Mouse (Mus musculus): ENCODE results near the gene Dhx38. TPM values are rescaled to one million over a fixed set of nuclear protein-coding genes. Genes with fewer than 3 reads are reported as not detected.

The Dhx38 gene
- polyA plus RNA-seq, 1 experiment from 2014 or later, result 15.3 TPM

GRCm38 (mm10) chr8:109536703-109537102 is 29.0 kb downstream of the Dhx38 start:
- no peaks in the 10 kb centered on the region for H3K9me3 ChIP-seq (replicated peaks; ENCODE audit: low read length)
- H3K4me3 ChIP-seq (replicated peaks; ENCODE audit: low read depth, low read length), result no peak overlapping the region
- ATAC-seq (replicated peaks; ENCODE audit: low FRiP score, low read depth), result peak; percentile 40; the same call in 1 of the 2 replicates
- no peak overlapping the region for H3K27ac ChIP-seq
- H3K27me3 ChIP-seq (ENCODE audit: insufficient read depth, low read length), result no peaks in the 10 kb centered on the region
- H3K9ac ChIP-seq (ENCODE audit: low read depth, low read length), result no peak overlapping the region
- peak overlapping the region; percentile 41 for H3K4me2 ChIP-seq (ENCODE audit: low read length)
- no peaks in the 10 kb centered on the region for H3K4me1 ChIP-seq (replicated peaks; ENCODE audit: insufficient read depth, low read length)
- peak; percentile 89 for TF ChIP-seq CTCF (IDR thresholded peaks at IDR 0.05; ENCODE audit: low read depth)
- WGBS, result 6% methylated on average over 5 of the region's 5 CpGs
- H3K36me3 ChIP-seq (ENCODE audit: insufficient read depth, low read length), result no peaks in the 10 kb centered on the region
- DNase-seq (ENCODE audit: low spot score), result peak; percentile 88

DNA sequence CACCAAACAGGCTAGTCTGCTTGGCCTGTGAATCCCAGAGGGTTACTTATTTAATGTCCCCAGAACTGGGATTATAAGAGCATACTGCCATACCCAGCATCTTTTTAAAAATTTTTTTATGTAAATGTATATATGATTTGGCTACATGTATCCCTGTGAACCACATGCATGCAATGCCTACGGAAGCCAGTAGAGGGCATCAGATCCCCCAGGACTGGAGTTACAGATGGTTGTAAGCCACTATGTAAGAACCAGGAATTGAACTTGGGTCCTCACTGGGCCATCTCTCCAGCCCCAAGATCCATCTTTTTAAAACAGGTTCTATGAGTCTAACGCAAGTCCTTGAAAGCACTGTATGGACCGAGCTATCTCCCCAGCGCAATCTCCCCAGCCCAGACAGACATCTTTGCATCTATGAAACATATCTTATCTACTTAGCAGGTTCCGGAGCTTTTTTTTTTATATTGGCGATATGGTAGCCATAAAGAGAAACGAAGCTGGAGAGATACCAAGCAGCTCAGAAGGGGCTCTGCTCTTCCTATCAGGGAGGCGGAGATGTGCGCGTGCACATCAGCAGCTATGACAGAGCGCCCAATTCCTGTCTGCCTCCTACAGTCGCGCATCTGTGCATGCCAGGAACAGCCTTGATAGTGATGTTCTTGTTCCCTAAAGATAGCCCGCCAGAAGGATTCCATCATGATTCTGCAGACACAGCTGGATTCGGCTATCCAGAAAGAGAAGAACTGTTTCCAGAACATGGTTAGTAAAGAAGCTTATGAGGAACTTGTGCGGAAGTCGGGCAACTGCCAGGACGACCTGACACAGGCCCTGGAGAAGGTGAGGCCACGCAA is 30.3 kb downstream of the Dhx38 start:
- no peak overlapping the region for H3K9ac ChIP-seq (ENCODE audit: low read depth, low read length)
- no peak for ATAC-seq (replicated peaks; ENCODE audit: low FRiP score, low read depth)
- TF ChIP-seq CTCF (IDR thresholded peaks at IDR 0.05; ENCODE audit: low read depth), result peak; percentile 64
- H3K27me3 ChIP-seq (ENCODE audit: insufficient read depth, low read length), result no peaks in the 10 kb centered on the region
- H3K4me2 ChIP-seq (ENCODE audit: low read length), result no peak overlapping the region
- no peaks in the 10 kb centered on the region for H3K9me3 ChIP-seq (replicated peaks; ENCODE audit: low read length)
- 88% methylated on average over 19 of the region's 19 CpGs for WGBS
- DNase-seq (ENCODE audit: low spot score), result peak; percentile 27
- no peaks in the 10 kb centered on the region for H3K4me1 ChIP-seq (replicated peaks; ENCODE audit: insufficient read depth, low read length)
- H3K27ac ChIP-seq, result no peak overlapping the region
- H3K36me3 ChIP-seq (ENCODE audit: insufficient read depth, low read length), result no peaks in the 10 kb centered on the region
- H3K4me3 ChIP-seq (replicated peaks; ENCODE audit: low read depth, low read length), result no peak overlapping the region

DNA sequence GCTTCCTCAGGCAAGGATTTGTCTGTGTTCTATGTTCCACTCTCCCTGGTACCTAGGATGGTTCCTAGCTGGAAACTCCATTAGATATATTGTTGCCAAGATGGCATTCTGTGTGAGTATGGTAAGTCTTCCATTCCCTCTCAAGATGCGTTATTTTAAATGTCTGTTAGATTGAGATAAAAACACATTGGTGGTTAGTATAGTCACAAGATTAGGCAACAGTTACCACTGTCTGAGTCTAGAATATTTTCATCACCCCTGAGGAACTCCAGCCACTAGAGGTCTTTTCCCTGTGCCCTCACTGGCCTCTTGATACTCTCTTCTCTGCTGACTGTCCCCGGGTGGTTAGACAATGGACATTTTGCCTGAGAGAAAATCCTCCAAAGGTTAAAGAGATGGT is 41.7 kb downstream of the Dhx38 start:
- Histone ChIP-seq H3K9me3 (replicated peaks; ENCODE audit: low read length) (no peaks in the 10 kb centered on the region), H3K9ac (ENCODE audit: low read depth, low read length) (no peak overlapping the region), H3K27ac (no peak overlapping the region), H3K4me3 (replicated peaks; ENCODE audit: low read depth, low read length) (no peak overlapping the region), H3K4me1 (replicated peaks; ENCODE audit: insufficient read depth, low read length) (no peaks in the 10 kb centered on the region), H3K27me3 (ENCODE audit: insufficient read depth, low read length) (no peaks in the 10 kb centered on the region), H3K4me2 (ENCODE audit: low read length) (no peak overlapping the region), H3K36me3 (ENCODE audit: insufficient read depth, low read length) (no peaks in the 10 kb centered on the region)
- WGBS, result 87% methylated on average over 2 of the region's 2 CpGs
- no peak for TF ChIP-seq CTCF (IDR thresholded peaks at IDR 0.05; ENCODE audit: low read depth)
- no peak for DNase-seq (ENCODE audit: low spot score)
- no peak for ATAC-seq (replicated peaks; ENCODE audit: low FRiP score, low read depth)

- no peaks in the 10 kb centered on the region for H3K27me3 ChIP-seq (ENCODE audit: insufficient read depth, low read length)
- DNase-seq (ENCODE audit: low spot score), result no peak
- H3K9ac ChIP-seq (ENCODE audit: low read depth, low read length), result no peak overlapping the region
- H3K9me3 ChIP-seq (replicated peaks; ENCODE audit: low read length), result no peaks in the 10 kb centered on the region
- no peak overlapping the region for H3K4me3 ChIP-seq (replicated peaks; ENCODE audit: low read depth, low read length)
- no peak for TF ChIP-seq CTCF (IDR thresholded peaks at IDR 0.05; ENCODE audit: low read depth)
- H3K27ac ChIP-seq, result no peak overlapping the region
- H3K4me1 ChIP-seq (replicated peaks; ENCODE audit: insufficient read depth, low read length), result no peaks in the 10 kb centered on the region
- H3K4me2 ChIP-seq (ENCODE audit: low read length), result no peak overlapping the region
- WGBS, result 80% methylated on average over 5 of the region's 5 CpGs
- no peak for ATAC-seq (replicated peaks; ENCODE audit: low FRiP score, low read depth)
- no peaks in the 10 kb centered on the region for H3K36me3 ChIP-seq (ENCODE audit: insufficient read depth, low read length)
These were observed 60.1 kb downstream of the Dhx38 start for GRCm38 (mm10) chr8:109505560-109505959.

GRCm38 (mm10) chr8:109503566-109503965 is 62.1 kb downstream of the Dhx38 start:
- WGBS, result 86% methylated on average over 1 of the region's 1 CpGs

DNA sequence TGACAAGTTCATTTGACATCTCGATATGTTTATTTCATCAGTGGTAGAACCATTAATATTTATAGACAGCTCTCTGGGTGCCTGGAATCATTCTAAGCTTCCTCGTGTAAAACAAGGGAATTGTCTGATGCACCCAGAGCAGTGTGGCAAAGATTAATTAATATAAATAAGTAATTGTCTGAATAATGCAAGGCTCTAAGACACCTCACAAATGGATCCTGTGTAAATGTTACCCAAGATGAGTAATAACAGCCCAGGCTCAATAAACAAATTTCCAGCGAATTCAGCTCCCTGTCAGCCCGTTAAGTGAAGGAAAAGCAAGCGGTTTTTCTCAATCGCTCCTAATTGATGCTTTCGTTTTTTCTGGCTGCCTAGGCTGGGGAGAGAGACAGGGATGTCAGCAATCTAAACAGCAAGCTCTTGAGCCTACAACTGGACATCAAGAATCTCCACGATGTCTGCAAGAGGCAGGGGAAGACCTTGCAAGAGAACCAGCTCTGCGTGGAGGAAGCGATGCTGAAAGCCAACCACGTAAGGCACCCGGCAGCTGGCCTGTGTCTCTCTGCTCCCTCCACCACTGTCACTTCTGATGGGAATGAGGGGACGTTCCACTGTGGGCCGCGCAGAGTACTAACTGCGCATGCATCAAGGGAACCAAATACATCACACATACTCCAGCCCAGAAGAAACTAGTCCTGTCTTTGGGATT is 66.5 kb downstream of the Dhx38 start:
- Histone ChIP-seq H3K4me1 (replicated peaks; ENCODE audit: insufficient read depth, low read length) (no peaks in the 10 kb centered on the region), H3K27me3 (ENCODE audit: insufficient read depth, low read length) (no peaks in the 10 kb centered on the region), H3K9me3 (replicated peaks; ENCODE audit: low read length) (no peaks in the 10 kb centered on the region), H3K27ac (no peak overlapping the region), H3K9ac (ENCODE audit: low read depth, low read length) (no peak overlapping the region), H3K4me2 (ENCODE audit: low read length) (no peak overlapping the region), H3K36me3 (ENCODE audit: insufficient read depth, low read length) (no peaks in the 10 kb centered on the region), H3K4me3 (replicated peaks; ENCODE audit: low read depth, low read length) (no peak overlapping the region)
- 78% methylated on average over 16 of the region's 16 CpGs for WGBS
- DNase-seq (ENCODE audit: low spot score) (peak; percentile 6), ATAC-seq (replicated peaks; ENCODE audit: low FRiP score, low read depth) (no peak)
- no peak for TF ChIP-seq CTCF (IDR thresholded peaks at IDR 0.05; ENCODE audit: low read depth)

More at GRCm38 (mm10) chr8:109503566-109503965, 62.1 kb downstream of the Dhx38 start:
- DNase-seq (ENCODE audit: low spot score), result no peak
- Histone ChIP-seq H3K27me3 (ENCODE audit: insufficient read depth, low read length) (no peaks in the 10 kb centered on the region), H3K9ac (ENCODE audit: low read depth, low read length) (no peak overlapping the region), H3K4me1 (replicated peaks; ENCODE audit: insufficient read depth, low read length) (no peaks in the 10 kb centered on the region), H3K27ac (no peak overlapping the region), H3K4me2 (ENCODE audit: low read length) (no peak overlapping the region), H3K36me3 (ENCODE audit: insufficient read depth, low read length) (no peaks in the 10 kb centered on the region), H3K4me3 (replicated peaks; ENCODE audit: low read depth, low read length) (no peak overlapping the region), H3K9me3 (replicated peaks; ENCODE audit: low read length) (no peaks in the 10 kb centered on the region)
- TF ChIP-seq CTCF (IDR thresholded peaks at IDR 0.05; ENCODE audit: low read depth), result no peak
- ATAC-seq (replicated peaks; ENCODE audit: low FRiP score, low read depth), result no peak

Other genes starting within 250 kb of the Dhx38 start
- 0.14 and 0.21 TPM in 2 replicates for gene Pmfbp1, start 71.8 kb downstream of the Dhx38 start, polyA plus RNA-seq (2015; fragmentation: Nextera tagmentation; extraction: Ambion mirVana)
- 28.8 and 30.2 TPM in 2 replicates for gene Txnl4b, start within 50 bp of the Dhx38 start, polyA plus RNA-seq (2015; fragmentation: Nextera tagmentation; extraction: Ambion mirVana)
- 7.8 and 8.5 TPM in 2 replicates for gene Hp, start 13.3 kb upstream of the Dhx38 start, polyA plus RNA-seq (2015; fragmentation: Nextera tagmentation; extraction: Ambion mirVana)
- gene Dhodh, start 42.8 kb upstream of the Dhx38 start, polyA plus RNA-seq (2015; fragmentation: Nextera tagmentation; extraction: Ambion mirVana), result 30.6 and 34.2 TPM in 2 replicates
- gene Pkd1l3, start 48.7 kb upstream of the Dhx38 start, polyA plus RNA-seq (2015; fragmentation: Nextera tagmentation; extraction: Ambion mirVana), result not detected in 2 replicates
- 123 and 134 TPM in 2 replicates for gene Ist1, start 127.4 kb upstream of the Dhx38 start, polyA plus RNA-seq (2015; fragmentation: Nextera tagmentation; extraction: Ambion mirVana)
- gene Zfp821, start 139.7 kb upstream of the Dhx38 start, polyA plus RNA-seq (2015; fragmentation: Nextera tagmentation; extraction: Ambion mirVana), result 21.9 and 22.2 TPM in 2 replicates
- gene Atxn1l, start 171.9 kb upstream of the Dhx38 start, polyA plus RNA-seq (2015; fragmentation: Nextera tagmentation; extraction: Ambion mirVana), result 4.5 and 4.8 TPM in 2 replicates
- 36.0 and 38.2 TPM in 2 replicates for gene Ap1g1, start 212.7 kb upstream of the Dhx38 start, polyA plus RNA-seq (2015; fragmentation: Nextera tagmentation; extraction: Ambion mirVana)

Measured in kidney, postnatal 0 days (tissue).